Comparison of ENCODE assay signal across 8 mouse cellular contexts in genomic region chr4:141134751-141135530, GRCm38 (mm10). TPM values are rescaled to one million over a fixed set of nuclear protein-coding genes. Genes with fewer than 3 reads are reported as not detected.
DNase-seq lines count a peak whose midpoint lies in the region; ATAC-seq and TF ChIP-seq lines count a peak whose summit lies in the region.

No protein-coding gene starts in this region.

- peaks cover 69% of the 10 kb centered on the region for H3K4me1 ChIP-seq in kidney, adult 2 months (ENCODE audit: control insufficient read depth, insufficient read depth, low read length)
- peaks cover 65% of the 10 kb centered on the region for H3K4me1 ChIP-seq in intestine, embryonic 16.5 days (ENCODE audit: control insufficient read depth, insufficient read depth, low read length)
- peaks cover 75% of the 10 kb centered on the region for H3K4me1 ChIP-seq in megakaryocyte, embryonic 14.5 days

- TF ChIP-seq CTCF in kidney, adult 2 months (conservative IDR thresholded peaks at IDR 0.05; ENCODE audit: insufficient read depth, insufficient read length, low read depth, low read length) = no peak

- no peak overlapping the region for H3K4me3 ChIP-seq in kidney, adult 2 months (ENCODE audit: insufficient read depth, low read depth, low read length)
- H3K4me3 ChIP-seq in intestine, embryonic 16.5 days (ENCODE audit: low read length) = peak overlapping the region; percentile 16; the same call in 1 of the 2 replicates
- peak overlapping the region; percentile 57 for H3K4me3 ChIP-seq in megakaryocyte, embryonic 14.5 days (replicated peaks)

- DNase-seq in kidney, adult 2 months = peak; percentile 48
- DNase-seq in kidney, adult 18-20 months = no peak
- peak; percentile 40 to 45 for DNase-seq in gastrocnemius, postnatal 4 days (ENCODE audit: low spot score in 2 of 2)
- DNase-seq in embryo, embryonic 10 days (ENCODE audit: low spot score) = no peak
- no peak for DNase-seq in right cerebral cortex, postnatal 25 days
- no peak for DNase-seq in thymus, postnatal 14 days

- peak overlapping the region; percentile 59 for H3K9ac ChIP-seq in intestine, embryonic 16.5 days (ENCODE audit: low read depth, low read length)

- peak overlapping the region; percentile 55 for H3K27ac ChIP-seq in kidney, adult 2 months (ENCODE audit: insufficient read depth, low read depth, low read length)
- H3K27ac ChIP-seq in intestine, embryonic 16.5 days (ENCODE audit: low read length) = peak overlapping the region; percentile 89

- no peak for ATAC-seq in intestine, embryonic 16.5 days

- WGBS in kidney, adult 2 months = 29% methylated on average over 20 of the region's 20 CpGs
- 59% methylated on average over 20 of the region's 20 CpGs for WGBS in intestine, embryonic 16.5 days

- H3K27me3 ChIP-seq in kidney, adult 2 months (replicated peaks; ENCODE audit: control insufficient read depth, insufficient read depth, low read length) = no peaks in the 10 kb centered on the region
- H3K27me3 ChIP-seq in intestine, embryonic 16.5 days (replicated peaks; ENCODE audit: control insufficient read depth, insufficient read depth, low read length) = no peaks in the 10 kb centered on the region
- H3K27me3 ChIP-seq in megakaryocyte, embryonic 14.5 days (replicated peaks) = no peaks in the 10 kb centered on the region

- TF ChIP-seq POLR2A in kidney, adult 2 months (IDR thresholded peaks at IDR 0.05; ENCODE audit: low read depth, low read length) = no peak

- peak overlapping the region; percentile 54 for H3K4me2 ChIP-seq in intestine, embryonic 16.5 days (ENCODE audit: low read depth, low read length)

- H3K9me3 ChIP-seq in intestine, embryonic 16.5 days (ENCODE audit: control insufficient read depth, low read length) = no peaks in the 10 kb centered on the region
- H3K9me3 ChIP-seq in megakaryocyte, embryonic 14.5 days = no peaks in the 10 kb centered on the region

- no peaks in the 10 kb centered on the region for H3K36me3 ChIP-seq in kidney, adult 2 months (ENCODE audit: control insufficient read depth, insufficient read depth, low read length)
- no peaks in the 10 kb centered on the region for H3K36me3 ChIP-seq in intestine, embryonic 16.5 days (ENCODE audit: control insufficient read depth, insufficient read depth, low read length)
- peaks cover 51% of the 10 kb centered on the region for H3K36me3 ChIP-seq in megakaryocyte, embryonic 14.5 days (replicated peaks; ENCODE audit: low read length)

RNA-seq across cellular contexts. Expression of gene Szrd1, which starts 4.6 kb away (rescaled TPM):
- 59.3 and 60.3 TPM in 2 replicates for polyA plus RNA-seq in kidney, adult 2 months (2012; rRNA removed)
- 100 to 1,000 TPM; 164 to 177 TPM for total RNA-seq in gastrocnemius, postnatal 4 days (2021)
- 44.4 and 46.4 TPM in 2 replicates for polyA plus RNA-seq in intestine, embryonic 16.5 days (2015; fragmentation: Nextera tagmentation; extraction: Ambion mirVana)
- 136 and 184 TPM in 2 replicates for polyA plus RNA-seq in megakaryocyte, embryonic 14.5 days (2012; ENCODE audit: insufficient read depth, low replicate concordance)

RNA-seq across cellular contexts. Expression of gene Fbxo42, which starts 12.8 kb away (rescaled TPM):
- polyA plus RNA-seq in kidney, adult 2 months (2012; rRNA removed) = 11.7 and 13.0 TPM in 2 replicates
- total RNA-seq in gastrocnemius, postnatal 4 days (2021) = 10 to 100 TPM; 15.5 to 16.3 TPM
- 17.9 and 18.5 TPM in 2 replicates for polyA plus RNA-seq in intestine, embryonic 16.5 days (2015; fragmentation: Nextera tagmentation; extraction: Ambion mirVana)
- 9.1 and 10.9 TPM in 2 replicates for polyA plus RNA-seq in megakaryocyte, embryonic 14.5 days (2012; ENCODE audit: insufficient read depth, low replicate concordance)

RNA-seq across cellular contexts. Expression of gene Spata21, which starts 46.8 kb away (rescaled TPM):
- 0.03 and 0.26 TPM in 2 replicates for polyA plus RNA-seq in kidney, adult 2 months (2012; rRNA removed)
- total RNA-seq in gastrocnemius, postnatal 4 days (2021) = under 1 TPM in 1 of 2 experiments, not detected in 1; 0.76 TPM
- polyA plus RNA-seq in intestine, embryonic 16.5 days (2015; fragmentation: Nextera tagmentation; extraction: Ambion mirVana) = 0.22 TPM in 1 of 2 replicates, not detected in the other
- polyA plus RNA-seq in megakaryocyte, embryonic 14.5 days (2012; ENCODE audit: insufficient read depth, low replicate concordance) = not detected in 2 replicates

RNA-seq across cellular contexts. Expression of gene Necap2, which starts 56.8 kb away (rescaled TPM):
- polyA plus RNA-seq in kidney, adult 2 months (2012; rRNA removed) = 60.3 and 64.9 TPM in 2 replicates
- 10 to 100 TPM; 36.8 to 37.8 TPM for total RNA-seq in gastrocnemius, postnatal 4 days (2021)
- polyA plus RNA-seq in intestine, embryonic 16.5 days (2015; fragmentation: Nextera tagmentation; extraction: Ambion mirVana) = 79.6 and 82.0 TPM in 2 replicates
- polyA plus RNA-seq in megakaryocyte, embryonic 14.5 days (2012; ENCODE audit: insufficient read depth, low replicate concordance) = 110 and 207 TPM in 2 replicates

Comparison
In these comparisons a context has a peak if more than half of its experiments do, and no peak if none do; other contexts are left out.
1. DNase-seq: peak in kidney, adult 2 months (single experiment) and gastrocnemius, postnatal 4 days (2 of 2); none in kidney, adult 18-20 months (single experiment), embryo, embryonic 10 days (single experiment), right cerebral cortex, postnatal 25 days (single experiment) and thymus, postnatal 14 days (single experiment).